Mouse (Mus musculus) CH12.LX (cell line): ENCODE data around the gene Tmem246. TPM values are rescaled to one million over a fixed set of nuclear protein-coding genes. Genes with fewer than 3 reads are reported as not detected.
"Not testable (repeated sequence)": the region's sequence is repeated elsewhere in the genome, so short reads cannot be mapped to it uniquely, and the experiment has no call there.

ENCODE experiments used
- DNase-seq: peaks from one replicate; pipeline ENCODE4 v3.0.0-alpha.2; 2013; ENCODE audit errors: extremely low read depth
- H3K27ac ChIP-seq: 2 replicates; pipeline ENCODE4 v1.5.1; 2012; ENCODE audit warnings: low read depth, mild to moderate bottlenecking, control low read depth, moderate library complexity; ENCODE audit not compliant: insufficient read depth
- H3K27me3 ChIP-seq: replicated peaks from 2 replicates; pipeline ENCODE3; 2012; ENCODE audit warnings: inconsistent platforms
- H3K36me3 ChIP-seq, 2 experiments: replicated peaks in 1 of 2; 2 replicates each; pipeline versions ENCODE3 to v1.6.1; 2012; ENCODE audit warnings: inconsistent platforms in 1 of 2, low read length in 1 of 2, mild to moderate bottlenecking in 1 of 2, mixed read lengths in 1 of 2, moderate library complexity in 1 of 2; ENCODE audit not compliant: control insufficient read depth in 1 of 2, insufficient read depth in 1 of 2
- H3K4me1 ChIP-seq, 2 experiments: 2 replicates each; pipeline ENCODE4 v1.6.1; 2012; ENCODE audit warnings: inconsistent platforms in 1 of 2, moderate library complexity in 1 of 2; ENCODE audit not compliant: insufficient read depth in 2 of 2, control insufficient read depth in 1 of 2
- H3K4me2 ChIP-seq: 2 replicates; pipeline ENCODE4 v1.6.1; 2012; ENCODE audit warnings: low read depth, mild to moderate bottlenecking, control low read depth; ENCODE audit not compliant: poor library complexity, insufficient read depth, severe bottlenecking
- H3K4me3 ChIP-seq, 3 experiments: fragments of 150-350 bp in 1 of 3; sonication (generic) in 1 of 3; replicated peaks in 1 of 3; 2 replicates each; pipeline versions ENCODE3 to v1.5.1; 2011 to 2012; ENCODE audit warnings: low read depth in 2 of 3, low read length in 2 of 3, mild to moderate bottlenecking in 2 of 3, moderate library complexity in 2 of 3, control low read depth in 1 of 3, improper control_type of control experiment in 1 of 3, inconsistent platforms in 1 of 3, mixed read lengths in 1 of 3; ENCODE audit not compliant: poor library complexity in 1 of 3
- H3K79me2 ChIP-seq: replicated peaks from 2 replicates; pipeline ENCODE4 v1.6.1; 2012; ENCODE audit warnings: mild to moderate bottlenecking, moderate library complexity; ENCODE audit not compliant: control insufficient read depth, poor library complexity, insufficient read depth, severe bottlenecking; ENCODE audit errors: extremely low read depth
- H3K9ac ChIP-seq: 2 replicates; pipeline ENCODE4 v1.6.1; 2012; ENCODE audit warnings: low read depth, mild to moderate bottlenecking, control low read depth, moderate library complexity; ENCODE audit not compliant: insufficient read depth
- H3K9me3 ChIP-seq: replicated peaks from 2 replicates; pipeline ENCODE3; 2012; ENCODE audit warnings: low read length, inconsistent platforms, mixed read lengths
- CTCF ChIP-seq, 2 experiments: IDR thresholded peaks in 1 of 2; conservative IDR thresholded peaks in 1 of 2; 2 replicates each; pipeline ENCODE4 v1.5.1; 2011 to 2012; ENCODE audit warnings: low read depth in 2 of 2, low read length in 2 of 2, improper control_type of control experiment in 1 of 2, inconsistent platforms in 1 of 2, mild to moderate bottlenecking in 1 of 2, moderate library complexity in 1 of 2
- HCFC1 ChIP-seq: IDR thresholded peaks from 2 replicates; pipeline ENCODE4 v1.6.1; 2012; ENCODE audit warnings: low read depth, mild to moderate bottlenecking, inconsistent platforms, low read length, improper control_type of control experiment
- MAX ChIP-seq: IDR thresholded peaks from 2 replicates; pipeline ENCODE4 v1.6.1; 2011; ENCODE audit warnings: low read length, improper control_type of control experiment
- MAZ ChIP-seq: IDR thresholded peaks from 2 replicates; pipeline ENCODE4 v1.6.1; 2012; ENCODE audit warnings: low read depth, mild to moderate bottlenecking, inconsistent platforms, low read length, improper control_type of control experiment, moderate library complexity
- MEF2A ChIP-seq: IDR thresholded peaks from 2 replicates; pipeline ENCODE4 v1.6.1; 2014; ENCODE audit warnings: low read depth, mild to moderate bottlenecking, inconsistent platforms, low read length, improper control_type of control experiment, borderline replicate concordance
- MYC ChIP-seq: IDR thresholded peaks from 2 replicates; pipeline ENCODE4 v1.6.1; 2011; ENCODE audit warnings: low read depth, mild to moderate bottlenecking, improper control_type of control experiment, low read length
- PAX5 ChIP-seq: IDR thresholded peaks from 2 replicates; pipeline ENCODE4 v1.6.1; 2012; ENCODE audit warnings: low read length, inconsistent platforms, mixed read lengths
- POLR2AphosphoS2 ChIP-seq: IDR thresholded peaks from 2 replicates; pipeline ENCODE4 v1.6.1; 2011; ENCODE audit warnings: low read depth, low read length, improper control_type of control experiment
- RAD21 ChIP-seq: IDR thresholded peaks from 2 replicates; pipeline ENCODE4 v1.6.1; 2011; ENCODE audit warnings: low read depth, mild to moderate bottlenecking, low read length, improper control_type of control experiment, moderate library complexity
- RCOR1 ChIP-seq: conservative IDR thresholded peaks from 2 replicates; pipeline ENCODE4 v1.6.1; 2012; ENCODE audit warnings: low read depth, mild to moderate bottlenecking, inconsistent platforms, low read length, improper control_type of control experiment
- SIN3A ChIP-seq: IDR thresholded peaks from 2 replicates; pipeline ENCODE4 v1.6.1; 2012; ENCODE audit warnings: low read length, improper control_type of control experiment, inconsistent platforms
- SMC3 ChIP-seq: IDR thresholded peaks from 2 replicates; pipeline ENCODE4 v1.6.1; 2011; ENCODE audit warnings: low read depth, low read length, improper control_type of control experiment
- TCF12 ChIP-seq: IDR thresholded peaks from 2 replicates; pipeline ENCODE4 v1.6.1; 2014; ENCODE audit warnings: low read depth, mild to moderate bottlenecking, inconsistent platforms, low read length, improper control_type of control experiment
- UBTF ChIP-seq: IDR thresholded peaks from 2 replicates; pipeline ENCODE4 v1.6.1; 2012; ENCODE audit warnings: low read depth, mild to moderate bottlenecking, inconsistent platforms, low read length, improper control_type of control experiment, moderate library complexity
- USF1 ChIP-seq: IDR thresholded peaks from 2 replicates; pipeline ENCODE4 v1.6.1; 2014; ENCODE audit warnings: low read depth, mild to moderate bottlenecking, inconsistent platforms, low read length, improper control_type of control experiment
- USF2 ChIP-seq: conservative IDR thresholded peaks from 2 replicates; pipeline ENCODE4 v1.6.1; 2011; ENCODE audit warnings: low read depth, low read length, improper control_type of control experiment
- ZC3H11A ChIP-seq: IDR thresholded peaks from 2 replicates; pipeline ENCODE4 v1.6.1; 2012; ENCODE audit warnings: low read depth, mild to moderate bottlenecking, inconsistent platforms, low read length, improper control_type of control experiment
- ZMIZ1 ChIP-seq: IDR thresholded peaks from 2 replicates; pipeline ENCODE4 v1.6.1; 2012; ENCODE audit warnings: low read depth, mild to moderate bottlenecking, inconsistent platforms, low read length, improper control_type of control experiment
- ZNF384 ChIP-seq: IDR thresholded peaks from 2 replicates; pipeline ENCODE4 v1.6.1; 2012; ENCODE audit warnings: low read depth, low read length, improper control_type of control experiment, inconsistent platforms
- dilution Hi-C: fragments of 300-500 bp; cut with MboI; formaldehyde crosslinking; loops from 2 replicates; pipeline ENCODE4 v1.14.3; 2020; ENCODE audit warnings: low sequenced_read_pairs; ENCODE audit not compliant: extremely low pct_unique_long_range_greater_than_20kb, extremely low pct_ligation_motif_present
- in situ Hi-C: fragments of 300-500 bp; cut with MboI; formaldehyde crosslinking; loops from 3 replicates; pipeline ENCODE4 v1.14.3; 2019; ENCODE audit warnings: low sequenced_read_pairs, low pct_ligation_motif_present, low pct_unique_long_range_greater_than_20kb, mixed read lengths
- polyA plus RNA-seq: library from polyadenylated mRNA; unstranded; fragments of >175 nt; gene quantifications from 2 replicates; pipeline ENCODE4 v1.2.1, GENCODE M21; 2012; ENCODE audit warnings: low read depth; ENCODE audit not compliant: insufficient read length
- total RNA-seq, 2 experiments: library from RNA; depleted of rRNA; stranded (reverse); fragments of 300-350 nt in 1 of 2; fragments of >200 nt in 1 of 2; gene quantifications; 2 replicates each; pipeline ENCODE4 v1.2.3; 2012 to 2014

Tmem246 gene
- total and polyA plus RNA-seq, 3 experiments, result 0.13 to 0.49 (median 0.24) TPM

- no peaks in the 10 kb centered on the region for H3K27me3 ChIP-seq
- dilution Hi-C loops (no loop called here), in situ Hi-C loops (loop anchor here (10.0 kb wide), 1 partner anchor 62 kb away; no protein-coding TSS in a partner anchor)
- TF ChIP-seq MAX (no peak), SMC3 (peak; percentile 91), PAX5 (no peak), TCF12 (no peak), ZC3H11A (peak; percentile 25; the same call in 1 of the 2 replicates), MEF2A (no peak), ZNF384 (peak; percentile 13; the same call in 1 of the 2 replicates), POLR2AphosphoS2 (no peak), UBTF (no peak), CTCF (conservative IDR thresholded peaks at IDR 0.05 in 1 of 2, IDR thresholded peaks at IDR 0.05 in 1 of 2; ENCODE audit: low read depth in 2 of 2, low read length in 2 of 2) (peak; percentile 65 to 82), RAD21 (peak; percentile 75), HCFC1 (no peak)
- no peak overlapping the region for H3K9ac ChIP-seq
- peak; percentile 84 for DNase-seq
- H3K79me2 ChIP-seq, result no peaks in the 10 kb centered on the region
- H3K27ac ChIP-seq, result no peak overlapping the region
- no peaks in the 10 kb centered on the region for H3K36me3 ChIP-seq
- H3K9me3 ChIP-seq, result no peaks in the 10 kb centered on the region
- H3K4me3 ChIP-seq, result no peak overlapping the region
- H3K4me1 ChIP-seq, result peaks cover 0 to 13% of the 10 kb centered on the region in 2 experiments; a peak in 2 of 4 replicates
- no peak overlapping the region for H3K4me2 ChIP-seq
Measured at GRCm38 (mm10) chr4:49626973-49627372, 29.3 kb upstream of the Tmem246 start.

DNA sequence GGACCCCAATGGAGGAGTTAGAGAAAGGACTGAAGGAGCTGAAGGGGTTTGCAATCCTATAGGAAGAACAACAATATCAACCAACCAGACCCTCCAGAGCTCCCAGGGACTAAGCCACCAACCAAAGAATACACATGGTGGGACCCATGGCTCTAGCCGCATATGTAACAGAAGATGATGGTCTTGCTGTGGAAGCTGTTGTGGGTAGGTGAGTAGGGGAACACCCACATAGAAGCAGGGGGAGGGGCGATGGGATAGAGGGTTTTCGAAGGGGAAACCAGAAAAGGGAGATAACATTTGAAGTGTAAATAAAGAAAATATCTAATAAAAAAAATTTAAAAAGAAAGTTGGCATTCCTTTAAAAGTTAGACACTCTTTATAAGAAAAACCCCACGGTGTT, 27.3 kb upstream of the Tmem246 start:
- H3K4me2 ChIP-seq, DNase-seq, H3K27me3 ChIP-seq, H3K79me2 ChIP-seq, H3K4me3 ChIP-seq, dilution Hi-C loops, H3K36me3 ChIP-seq, H3K9ac ChIP-seq, H3K27ac ChIP-seq, H3K9me3 ChIP-seq: not testable (repeated sequence)
- H3K4me1 ChIP-seq, result peaks cover 0 to 13% of the 10 kb centered on the region in 2 experiments; a peak in 2 of 4 replicates
- in situ Hi-C loops, result loop anchor here (10.0 kb wide), 1 partner anchor 60 kb away; no protein-coding TSS in a partner anchor

DNA sequence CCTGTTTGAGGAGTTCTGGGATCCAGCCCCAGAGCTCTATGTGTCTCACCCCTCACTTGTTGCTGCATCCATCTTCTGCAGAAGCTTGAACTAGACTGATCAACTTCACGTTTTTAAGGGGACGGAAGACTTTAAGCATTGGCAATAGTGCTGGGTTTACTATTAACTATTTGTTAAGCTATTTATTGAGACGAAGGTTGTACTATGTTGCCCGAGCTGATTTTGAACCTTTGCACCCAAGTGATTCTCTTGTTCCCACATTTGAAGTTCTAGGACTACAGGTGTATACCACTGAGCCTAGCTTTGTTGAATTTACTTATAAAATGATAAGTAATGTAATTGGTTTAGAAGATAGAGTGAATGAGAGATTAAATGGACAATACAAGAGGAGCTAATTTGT, 26.2 kb upstream of the Tmem246 start:
- no peak for TF ChIP-seq USF2
- TF ChIP-seq USF1, result no peak
- no peak for TF ChIP-seq PAX5
- no peak for TF ChIP-seq RCOR1
- TF ChIP-seq SIN3A, result no peak
- TF ChIP-seq ZMIZ1, result no peak
- no peak for TF ChIP-seq MYC
- TF ChIP-seq MAZ, result no peak
- no peaks in the 10 kb centered on the region for H3K79me2 ChIP-seq
- H3K27me3 ChIP-seq, result no peaks in the 10 kb centered on the region
- dilution Hi-C loops (no loop called here), in situ Hi-C loops (loop anchor here (10.0 kb wide), 1 partner anchor 59 kb away; no protein-coding TSS in a partner anchor)
- DNase-seq, result no peak
- no peaks in the 10 kb centered on the region for H3K9me3 ChIP-seq
- H3K4me1 ChIP-seq, result peaks cover 0 to 18% of the 10 kb centered on the region in 2 experiments; a peak in 2 of 4 replicates
- no peak overlapping the region for H3K4me2 ChIP-seq
- H3K36me3 ChIP-seq, result no peaks in the 10 kb centered on the region
- no peak overlapping the region for H3K9ac ChIP-seq
- no peak overlapping the region for H3K4me3 ChIP-seq
- H3K27ac ChIP-seq, result no peak overlapping the region
